Mouse (Mus musculus) cortical plate, adult 2 months (tissue): ENCODE results near the gene 2310030G06Rik.

ENCODE experiments used
- CTCF ChIP-seq: fragments of 200-500 bp; IDR thresholded peaks from 2 replicates; pipeline ENCODE4 v1.5.1; 2011; ENCODE audit warnings: mild to moderate bottlenecking, control low read depth, low read length; ENCODE audit not compliant: insufficient read depth; ENCODE audit errors: extremely low read depth
- POLR2A ChIP-seq: fragments of 200-500 bp; IDR thresholded peaks from 2 replicates; pipeline ENCODE4 v1.6.1; 2011; ENCODE audit warnings: mild to moderate bottlenecking, low read length, control low read depth; ENCODE audit not compliant: insufficient read depth; ENCODE audit errors: extremely low read depth

- TF ChIP-seq CTCF, result no peak
- TF ChIP-seq POLR2A, result no peak
These were observed 4.1 kb downstream of the 2310030G06Rik start for GRCm38 (mm10) chr9:50742261-50742660.
